Mouse (Mus musculus): ENCODE measurements around the gene Scyl1.

The Scyl1 gene

DNA sequence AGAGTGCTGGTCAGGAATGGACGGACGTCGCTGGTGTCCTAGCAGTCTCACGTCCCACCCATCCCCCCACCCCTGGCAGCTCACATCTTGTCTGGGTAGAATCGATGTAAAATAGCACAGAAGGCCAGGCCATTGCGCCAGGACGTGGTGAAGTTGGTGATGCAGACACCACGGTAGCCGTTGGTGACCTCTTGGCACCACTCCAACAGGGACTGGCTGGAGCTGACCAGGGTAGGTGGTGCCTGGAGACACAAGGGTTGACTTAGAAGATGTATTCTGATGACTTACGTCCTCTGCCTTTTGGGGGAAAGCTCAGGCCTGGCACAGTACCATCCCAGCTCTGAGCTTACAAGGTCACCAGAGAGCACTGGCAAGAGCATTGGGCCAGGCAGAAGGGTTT, 54.3 kb downstream of the Scyl1 start:
- no peak for DNase-seq (ENCODE audit: low read depth, low spot score)

DNA sequence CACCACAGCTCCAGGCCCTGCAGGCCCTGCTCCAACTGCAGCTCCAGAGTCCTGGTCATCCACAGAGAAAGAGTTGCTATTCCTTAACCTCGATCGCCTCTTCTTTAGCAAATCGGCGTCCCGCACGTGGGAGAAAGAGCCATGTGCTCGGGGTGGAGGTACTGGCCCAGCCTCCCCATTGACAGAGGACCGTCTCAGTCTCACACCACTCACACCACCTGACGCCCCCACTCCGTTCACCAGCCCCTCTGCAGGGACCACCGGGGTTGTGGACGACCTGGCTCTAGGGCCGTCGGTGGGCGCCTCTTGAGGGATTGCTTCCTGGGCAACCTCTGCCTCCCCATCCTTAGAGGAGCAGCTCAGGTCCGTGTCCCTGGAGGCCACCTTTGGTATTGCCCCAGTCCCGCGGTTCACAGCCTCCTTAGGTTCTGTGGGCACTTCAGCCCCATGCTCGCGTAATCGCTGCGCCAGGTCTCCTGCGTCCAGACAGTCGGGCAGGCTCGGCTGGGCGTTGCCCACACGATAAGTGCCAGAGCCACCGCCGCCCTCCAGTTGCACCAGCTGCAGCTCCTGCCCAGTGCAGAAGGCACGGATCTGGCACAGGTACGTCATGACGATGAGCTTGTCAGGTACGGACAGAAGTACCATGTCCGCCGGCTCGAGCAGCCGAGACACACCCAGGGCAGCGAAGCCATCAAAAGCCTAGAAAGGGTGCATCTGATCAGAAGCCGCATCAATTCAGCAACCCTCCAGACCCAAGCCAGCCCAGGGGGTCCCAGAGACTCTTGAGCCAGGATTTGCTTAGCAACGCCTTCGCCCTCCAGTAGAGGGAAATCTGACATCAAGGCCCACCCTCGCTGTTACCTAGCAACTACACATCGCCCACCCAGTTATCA, 55.2 kb downstream of the Scyl1 start:
- DNase-seq (ENCODE audit: low read depth, low spot score), result no peak

DNA sequence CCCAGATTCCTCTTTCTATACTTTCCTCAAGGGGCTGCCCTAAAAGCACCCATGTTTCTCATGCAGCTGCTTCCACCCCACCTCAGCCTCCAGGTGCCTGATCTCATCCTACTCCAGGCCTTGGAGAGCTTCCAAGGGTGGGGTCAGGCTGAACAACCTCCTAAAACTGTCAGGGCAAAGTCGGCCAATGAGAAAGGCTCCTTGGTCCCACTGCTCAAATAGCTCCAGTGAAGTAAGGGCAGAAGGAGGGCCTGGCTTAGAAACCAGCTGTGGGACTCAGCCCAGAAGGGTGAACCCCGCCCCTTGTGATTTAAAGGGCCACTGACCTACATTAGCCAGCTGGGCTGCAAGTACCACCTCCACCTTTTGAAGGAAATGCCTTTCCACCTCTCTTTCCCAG, 57.5 kb downstream of the Scyl1 start:
- peak; percentile 92 for DNase-seq (ENCODE audit: low read depth, low spot score)

DNA sequence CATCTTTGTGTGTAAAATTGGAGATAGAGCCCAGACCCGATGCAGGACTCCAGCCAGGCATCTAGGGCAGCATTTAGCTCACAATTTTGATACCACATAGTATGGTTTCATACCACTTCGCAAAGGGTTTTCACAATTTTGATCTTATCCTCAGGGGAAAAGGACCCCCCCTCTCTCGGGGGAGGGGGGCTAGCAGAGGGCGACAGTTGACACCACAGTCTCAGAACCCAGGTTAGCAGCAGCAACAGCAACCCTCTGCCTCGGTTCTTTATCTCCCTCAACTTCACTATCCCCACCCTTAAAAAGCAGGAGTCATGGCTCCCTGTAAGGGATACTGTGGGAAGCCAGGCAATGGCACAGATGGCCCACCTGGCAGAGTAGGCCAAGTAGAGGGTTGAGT, 58.0 kb downstream of the Scyl1 start:
- no peak for DNase-seq (ENCODE audit: low read depth, low spot score)

DNA sequence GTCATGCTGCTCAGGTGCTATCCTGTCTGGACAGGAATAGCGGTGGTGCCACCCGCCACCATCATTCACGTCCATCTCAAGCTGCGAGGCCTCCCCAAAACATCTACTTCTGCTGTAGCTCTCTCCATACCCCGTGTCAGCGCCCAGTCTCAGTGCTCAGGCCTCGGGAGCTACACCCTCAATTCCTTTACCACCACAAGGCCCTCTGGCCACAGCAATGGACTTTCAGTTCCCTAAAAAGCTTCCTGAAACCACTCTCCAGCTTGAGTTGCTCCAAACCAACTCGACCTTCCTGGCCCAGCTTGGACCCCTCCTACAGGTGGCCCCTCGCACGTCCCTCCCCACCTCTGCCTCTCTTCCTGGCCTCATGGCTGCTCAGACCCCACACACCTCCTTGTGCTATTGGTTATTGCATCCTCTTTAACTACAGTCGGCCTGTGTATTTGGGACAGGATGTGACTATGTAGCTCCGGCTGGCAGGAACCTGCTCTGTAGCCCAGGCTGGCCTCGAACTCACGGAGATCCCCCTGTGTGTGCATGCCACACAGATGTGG, 59.2 kb downstream of the Scyl1 start:
- no peak for DNase-seq (ENCODE audit: low read depth, low spot score)

DNA sequence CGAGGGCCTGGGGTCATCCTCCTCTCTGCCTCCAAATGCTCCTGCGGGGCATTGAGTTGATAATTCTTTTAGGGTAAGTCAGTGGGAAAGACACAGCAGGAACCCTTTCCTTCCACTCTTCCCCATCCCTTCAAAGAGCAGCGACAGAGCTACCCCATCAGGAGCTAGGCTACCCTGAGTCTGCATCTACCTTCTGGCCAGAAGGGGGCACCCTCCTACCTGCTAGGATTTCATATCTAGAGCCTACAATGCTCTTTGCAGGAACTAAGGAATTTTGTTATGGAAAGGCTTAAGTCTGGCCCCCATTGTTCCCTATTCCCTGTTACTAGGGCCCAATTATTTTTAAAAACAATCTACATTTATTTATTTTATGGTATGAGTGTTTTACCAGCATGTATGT, 60.0 kb downstream of the Scyl1 start:
- no peak for DNase-seq (ENCODE audit: low read depth, low spot score)

DNA sequence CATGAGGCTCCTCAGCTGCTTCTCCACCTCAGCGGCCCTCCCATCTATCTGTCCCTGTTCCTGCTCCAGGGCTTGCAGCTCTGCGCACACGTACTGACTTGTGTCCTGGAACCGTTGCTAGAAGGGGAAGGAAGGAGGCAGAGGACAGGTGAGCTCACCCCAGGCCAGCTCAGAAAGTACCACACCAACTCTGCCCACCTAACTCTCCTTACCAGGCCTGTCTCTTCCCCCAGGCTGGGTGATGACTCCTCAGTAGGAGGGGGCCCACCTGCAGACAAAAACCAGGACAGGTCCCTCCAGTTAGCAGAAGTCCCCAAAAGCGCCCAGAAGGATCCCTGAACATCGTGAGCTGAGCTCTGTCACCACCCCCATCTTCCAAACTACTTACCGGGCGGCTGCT, 60.6 kb downstream of the Scyl1 start:
- no peak for DNase-seq (ENCODE audit: low read depth, low spot score)

DNA sequence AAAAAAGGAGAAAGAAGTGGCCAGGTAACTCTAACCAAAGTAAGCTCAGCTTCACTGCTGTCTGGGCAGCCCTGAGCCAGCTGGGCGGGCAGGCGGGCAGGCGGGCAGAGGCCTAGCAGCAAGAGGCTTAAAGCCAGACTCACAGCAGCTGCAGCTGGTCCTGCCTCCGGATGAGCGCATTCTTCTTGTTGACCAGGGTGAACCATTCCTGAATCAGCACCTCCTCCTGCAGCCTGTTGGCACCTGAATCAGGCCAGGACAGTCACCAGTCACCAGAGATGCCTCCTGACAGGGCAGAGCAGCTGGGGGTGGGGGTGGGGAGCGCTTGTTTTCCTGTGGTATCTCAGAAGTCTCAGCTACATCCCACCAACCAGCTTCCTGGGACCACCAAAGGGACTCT, 61.2 kb downstream of the Scyl1 start:
- peak; percentile 85 for DNase-seq (ENCODE audit: low read depth, low spot score)

All from skeletal muscle tissue, adult 2 months (tissue).